Mouse (Mus musculus) ES-Bruce4 (cell line): ENCODE data around the gene Bcam. TPM values are rescaled to one million over a fixed set of nuclear protein-coding genes. Genes with fewer than 3 reads are reported as not detected.
A peak's percentile ranks its signal among the peaks of the same experiment; 100 is the strongest.

Experiments used
- H3K27ac ChIP-seq: 2 replicates; pipeline ENCODE4 v1.5.1; 2012; ENCODE audit warnings: low read length, inconsistent platforms; ENCODE audit not compliant: insufficient read depth
- H3K27me3 ChIP-seq: 2 replicates; pipeline ENCODE4 v1.6.1; 2012; ENCODE audit warnings: mild to moderate bottlenecking, low read length, inconsistent platforms; ENCODE audit not compliant: control insufficient read depth, poor library complexity, insufficient read depth, severe bottlenecking
- H3K36me3 ChIP-seq: 2 replicates; pipeline ENCODE4 v1.6.1; 2012; ENCODE audit warnings: inconsistent platforms, mild to moderate bottlenecking, low read length, moderate library complexity; ENCODE audit not compliant: control insufficient read depth, poor library complexity, insufficient read depth, severe bottlenecking
- H3K4me1 ChIP-seq: one replicate; pipeline ENCODE4 v1.8.1; 2011; ENCODE audit warnings: low read length; ENCODE audit not compliant: control insufficient read depth, insufficient read depth
- H3K4me3 ChIP-seq: 2 replicates; pipeline ENCODE4 v1.5.1; 2011; ENCODE audit warnings: low read depth, mild to moderate bottlenecking, low read length
- H3K9ac ChIP-seq: 2 replicates; pipeline ENCODE4 v1.6.1; 2012; ENCODE audit warnings: low read depth, mild to moderate bottlenecking, inconsistent platforms; ENCODE audit not compliant: poor library complexity, severe bottlenecking
- H3K9me3 ChIP-seq: replicated peaks from 2 replicates; pipeline ENCODE4 v1.6.1; 2012; ENCODE audit warnings: mild to moderate bottlenecking, low read length, inconsistent platforms; ENCODE audit not compliant: control insufficient read depth, poor library complexity, insufficient read depth, severe bottlenecking
- CTCF ChIP-seq: IDR thresholded peaks from one replicate; pipeline ENCODE4 v1.8.1; 2011; ENCODE audit warnings: low read depth, low read length
- EP300 ChIP-seq: IDR thresholded peaks from 2 replicates; pipeline ENCODE4 v1.6.1; 2011; ENCODE audit warnings: low read depth, low read length; ENCODE audit not compliant: insufficient read depth
- POLR2A ChIP-seq: IDR thresholded peaks from one replicate; pipeline ENCODE4 v1.8.1; 2011; ENCODE audit warnings: low read length; ENCODE audit not compliant: insufficient read depth
- polyA plus RNA-seq: library from polyadenylated mRNA; stranded (reverse); fragments of >200 nt; gene quantifications from 2 replicates; pipeline ENCODE4 v1.2.4, GENCODE M21; 2011; ENCODE audit warnings: low read depth; ENCODE audit not compliant: missing spikeins, insufficient read depth, insufficient read length

Gene Bcam
- polyA plus RNA-seq, 1 experiment: 138 TPM

GRCm38 (mm10) chr7:19771682-19772081, 866 bp upstream of the Bcam start:
- H3K27ac ChIP-seq: peak overlapping the region; percentile 66
- peaks cover 4% of the 10 kb centered on the region for H3K4me1 ChIP-seq
- H3K36me3 ChIP-seq: peaks cover 4% of the 10 kb centered on the region
- H3K27me3 ChIP-seq: no peaks in the 10 kb centered on the region
- H3K9me3 ChIP-seq: peaks cover 7% of the 10 kb centered on the region
- peak overlapping the region; percentile 69 for H3K4me3 ChIP-seq
- peak overlapping the region; percentile 77; the same call in 1 of the 2 replicates for H3K9ac ChIP-seq
- no peak for TF ChIP-seq POLR2A
- TF ChIP-seq CTCF: no peak
- TF ChIP-seq EP300: no peak

GRCm38 (mm10) chr7:19770375-19770754, 451 bp downstream of the Bcam start:
- no peak for TF ChIP-seq CTCF
- TF ChIP-seq EP300: 0 out of 2 replicates have a peak, but pooled peaks have one; percentile 3
- peak; percentile 77 for TF ChIP-seq POLR2A

GRCm38 (mm10) chr7:19769434-19770374, 1.1 kb downstream of the Bcam start:
- Histone ChIP-seq H3K36me3 (peaks cover 18% of the 10 kb centered on the region), H3K9ac (peak overlapping the region; percentile 77), H3K9me3 (0 out of 2 replicates have a peak, but pooled peaks cover 6% of the 10 kb centered on the region), H3K4me3 (peak overlapping the region; percentile 69), H3K27me3 (no peaks in the 10 kb centered on the region), H3K4me1 (peaks cover 4% of the 10 kb centered on the region), H3K27ac (peak overlapping the region; percentile 50)
- no peak for TF ChIP-seq POLR2A
- TF ChIP-seq EP300: no peak
- no peak for TF ChIP-seq CTCF

More at GRCm38 (mm10) chr7:19770375-19770754, 451 bp downstream of the Bcam start:
- Histone ChIP-seq H3K9me3 (0 out of 2 replicates have a peak, but pooled peaks cover 5% of the 10 kb centered on the region), H3K36me3 (peaks cover 16% of the 10 kb centered on the region), H3K4me1 (peaks cover 4% of the 10 kb centered on the region), H3K27ac (peak overlapping the region; percentile 86), H3K4me3 (peak overlapping the region; percentile 69), H3K9ac (peak overlapping the region; percentile 77), H3K27me3 (no peaks in the 10 kb centered on the region)

GRCm38 (mm10) chr7:19769001-19769400, 1.8 kb downstream of the Bcam start:
- Histone ChIP-seq H3K27ac (peak overlapping the region; percentile 20; the same call in 1 of the 2 replicates), H3K9ac (peak overlapping the region; percentile 77), H3K36me3 (peaks cover 24% of the 10 kb centered on the region), H3K27me3 (no peaks in the 10 kb centered on the region), H3K4me3 (peak overlapping the region; percentile 69), H3K4me1 (peaks cover 4% of the 10 kb centered on the region), H3K9me3 (peaks cover 10% of the 10 kb centered on the region; the same call in 1 of the 2 replicates)
- TF ChIP-seq CTCF (no peak), EP300 (0 out of 2 replicates have a peak, but pooled peaks have one; percentile 71), POLR2A (no peak)

- Histone ChIP-seq H3K27ac (no peak overlapping the region), H3K4me1 (peaks cover 4% of the 10 kb centered on the region), H3K27me3 (no peaks in the 10 kb centered on the region), H3K9ac (peak overlapping the region; percentile 77), H3K36me3 (peaks cover 31% of the 10 kb centered on the region), H3K9me3 (peaks cover 15% of the 10 kb centered on the region), H3K4me3 (no peak overlapping the region)
- TF ChIP-seq CTCF: no peak
These were observed 2.6 kb downstream of the Bcam start for GRCm38 (mm10) chr7:19768251-19768650.

- peaks cover 29% of the 10 kb centered on the region for H3K9me3 ChIP-seq
- no peak for TF ChIP-seq EP300
- TF ChIP-seq POLR2A: no peak
- TF ChIP-seq CTCF: no peak
- H3K27ac ChIP-seq: no peak overlapping the region
- H3K4me3 ChIP-seq: no peak overlapping the region
- no peaks in the 10 kb centered on the region for H3K27me3 ChIP-seq
- no peak overlapping the region for H3K9ac ChIP-seq
- peaks cover 51% of the 10 kb centered on the region for H3K36me3 ChIP-seq
- H3K4me1 ChIP-seq: peaks cover 4% of the 10 kb centered on the region
These were observed 6.2 kb downstream of the Bcam start for GRCm38 (mm10) chr7:19764581-19764980.
